Mouse (Mus musculus) yolk sac, embryonic 10.5 days (tissue): ENCODE results near the gene Scn5a.

Experiments used
- DNase-seq: peaks from one replicate; pipeline ENCODE4 v3.0.0-alpha.2; 2017; ENCODE audit warnings: low spot score

Gene Scn5a

GRCm38 (mm10) chr9:119504981-119505658 lies 73.7 kb downstream of the Scn5a start:
- no peak for DNase-seq

- DNase-seq: no peak
Observed at GRCm38 (mm10) chr9:119503613-119504012, 75.2 kb downstream of the Scn5a start.

- DNase-seq: no peak
Observed at GRCm38 (mm10) chr9:119498885-119499284, 79.9 kb downstream of the Scn5a start.

GRCm38 (mm10) chr9:119498247-119498607 lies 80.6 kb downstream of the Scn5a start:
- no peak for DNase-seq

GRCm38 (mm10) chr9:119497546-119498246 lies 81.1 kb downstream of the Scn5a start:
- no peak for DNase-seq

GRCm38 (mm10) chr9:119496960-119497359 lies 81.9 kb downstream of the Scn5a start:
- no peak for DNase-seq

GRCm38 (mm10) chr9:119496354-119496753 lies 82.5 kb downstream of the Scn5a start:
- no peak for DNase-seq

GRCm38 (mm10) chr9:119484868-119485267 lies 93.9 kb downstream of the Scn5a start:
- DNase-seq: no peak

- no peak for DNase-seq
Observed at GRCm38 (mm10) chr9:119484420-119484819, 94.4 kb downstream of the Scn5a start.

GRCm38 (mm10) chr9:119483554-119484353 lies 95.1 kb downstream of the Scn5a start:
- DNase-seq: no peak

GRCm38 (mm10) chr9:119481612-119482011 lies 97.2 kb downstream of the Scn5a start:
- no peak for DNase-seq

GRCm38 (mm10) chr9:119479297-119479696 lies 99.5 kb downstream of the Scn5a start:
- no peak for DNase-seq

- DNase-seq: no peak
Observed at GRCm38 (mm10) chr9:119478345-119478744, 100.5 kb downstream of the Scn5a start.

- DNase-seq: no peak
Observed at GRCm38 (mm10) chr9:119477754-119478153, 101.1 kb downstream of the Scn5a start.

GRCm38 (mm10) chr9:119474717-119475611 lies 103.9 kb downstream of the Scn5a start:
- no peak for DNase-seq

- no peak for DNase-seq
Observed at GRCm38 (mm10) chr9:119473608-119474164, 105.1 kb downstream of the Scn5a start.

GRCm38 (mm10) chr9:119473011-119473410 lies 105.8 kb downstream of the Scn5a start:
- DNase-seq: peak; percentile 62

GRCm38 (mm10) chr9:119472412-119472918 lies 106.4 kb downstream of the Scn5a start:
- DNase-seq: no peak

GRCm38 (mm10) chr9:119469691-119470353 lies 109.0 kb downstream of the Scn5a start:
- no peak for DNase-seq

GRCm38 (mm10) chr9:119465595-119465994 lies 113.2 kb downstream of the Scn5a start:
- DNase-seq: no peak

GRCm38 (mm10) chr9:119465056-119465455 lies 113.8 kb downstream of the Scn5a start:
- DNase-seq: no peak
